Mouse (Mus musculus) CD4-positive naive resting alpha-beta T cell, adult 76 days (primary cell): ENCODE data around the gene Abca6. TPM values are rescaled to one million over a fixed set of nuclear protein-coding genes. Genes with fewer than 3 reads are reported as not detected.

Source experiments
- total RNA-seq: library from RNA; stranded (reverse); gene quantifications from one replicate; pipeline ENCODE4 v1.2.4, GENCODE M21; 2023

Abca6 gene
- total RNA-seq = 4.7 TPM

GRCm38 (mm10) chr11:110251534-110251933, at the start of gene Abca6:
Abca6 (minus strand) TSS chr11:110251776.

GRCm38 (mm10) chr11:110167459-110168251, 83.9 kb downstream of the Abca6 start, which contains the start of gene Abca9:
Abca9 (minus strand) TSS chr11:110168196.

Other genes starting within 250 kb of the Abca6 start
- not detected for gene Abca8a, start 155.8 kb downstream of the Abca6 start, total RNA-seq
- gene Abca9, start 83.6 kb downstream of the Abca6 start, total RNA-seq = 0.44 TPM
- 3.8 TPM for gene Abca5, start 85.9 kb upstream of the Abca6 start, total RNA-seq
- 18.5 TPM for gene Map2k6, start 147.3 kb upstream of the Abca6 start, total RNA-seq